Mouse (Mus musculus) stomach, embryonic 15.5 days (tissue): Measurements from ENCODE around the gene Pmm1. TPM values are rescaled to one million over a fixed set of nuclear protein-coding genes. Genes with fewer than 3 reads are reported as not detected.

Source experiments
- ATAC-seq: fragments of 200-750 bp; cut with Nextera tagmentation; 2 replicates; pipeline ENCODE4 v1.8.0; 2017; ENCODE audit warnings: low read depth, moderate number of reproducible peaks, moderate TSS enrichment; ENCODE audit not compliant: insufficient read depth, low FRiP score
- H3K27ac ChIP-seq: fragments of 300-500 bp; sonication (generic); 2 replicates; pipeline ENCODE4 v1.5.1; 2015; ENCODE audit warnings: mild to moderate bottlenecking, inconsistent platforms
- H3K27me3 ChIP-seq: fragments of 300-500 bp; sonication (generic); replicated peaks from 2 replicates; pipeline ENCODE4 v1.6.1; 2015; ENCODE audit warnings: inconsistent platforms
- H3K36me3 ChIP-seq: fragments of 300-500 bp; sonication (generic); 2 replicates; pipeline ENCODE4 v1.6.1; 2015; ENCODE audit warnings: inconsistent platforms
- H3K4me1 ChIP-seq: fragments of 300-500 bp; sonication (generic); 2 replicates; pipeline ENCODE4 v1.6.1; 2015; ENCODE audit warnings: inconsistent platforms
- H3K4me2 ChIP-seq: fragments of 300-500 bp; sonication (generic); 2 replicates; pipeline ENCODE4 v1.6.1; 2015; ENCODE audit warnings: mild to moderate bottlenecking, inconsistent platforms
- H3K4me3 ChIP-seq: fragments of 300-500 bp; sonication (generic); replicated peaks from 2 replicates; pipeline ENCODE4 v1.5.1; 2015; ENCODE audit warnings: inconsistent platforms
- H3K9ac ChIP-seq: fragments of 300-500 bp; sonication (generic); 2 replicates; pipeline ENCODE4 v1.6.1; 2015; ENCODE audit warnings: inconsistent platforms
- H3K9me3 ChIP-seq: fragments of 300-500 bp; sonication (generic); 2 replicates; pipeline ENCODE4 v1.6.1; 2016; ENCODE audit warnings: inconsistent platforms
- WGBS: fragments of 180-500 bp; shearing (Covaris S2); methylation state at CpG from one replicate; pipeline ENCODE4 v1.1.7; 2015; 5-methylcytosine and 5-hydroxymethylcytosine counted together
- polyA plus RNA-seq: library from polyadenylated mRNA; unstranded; fragments of >200 nt; fragmentation: Nextera tagmentation; extraction: Ambion mirVana; gene quantifications from 2 replicates; pipeline ENCODE4 v1.2.1, GENCODE M21; 2015

Gene Pmm1
- polyA plus RNA-seq, 1 experiment from 2014 or later = 28.9 TPM

GRCm38 (mm10) chr15:81938246-81938645 is 22.5 kb downstream of the Pmm1 start:
- no peaks in the 10 kb centered on the region for H3K9me3 ChIP-seq
- no peaks in the 10 kb centered on the region for H3K36me3 ChIP-seq
- no peak for ATAC-seq
- no peak overlapping the region for H3K4me3 ChIP-seq
- H3K4me2 ChIP-seq = peak overlapping the region; percentile 71
- peaks cover 20% of the 10 kb centered on the region for H3K4me1 ChIP-seq
- 33% methylated on average over 2 of the region's 2 CpGs for WGBS
- H3K9ac ChIP-seq = no peak overlapping the region
- H3K27me3 ChIP-seq = no peaks in the 10 kb centered on the region
- no peak overlapping the region for H3K27ac ChIP-seq

GRCm38 (mm10) chr15:81937098-81937972 is 23.4 kb downstream of the Pmm1 start:
- WGBS = 13% methylated on average over 19 of the region's 19 CpGs
- peak overlapping the region; percentile 71 for H3K4me2 ChIP-seq
- H3K4me3 ChIP-seq = peak overlapping the region; percentile 50

GRCm38 (mm10) chr15:81936679-81937078 is 24.1 kb downstream of the Pmm1 start, which contains the start of gene Csdc2:
Csdc2 (plus strand) TSS chr15:81936759.
- no peaks in the 10 kb centered on the region for H3K36me3 ChIP-seq
- peak; percentile 57; the same call in 1 of the 2 replicates for ATAC-seq
- WGBS = 3% methylated on average over 12 of the region's 12 CpGs
- no peaks in the 10 kb centered on the region for H3K9me3 ChIP-seq
- H3K4me1 ChIP-seq = peaks cover 28% of the 10 kb centered on the region
- no peaks in the 10 kb centered on the region for H3K27me3 ChIP-seq
- peak within 1 kb of the TSS; percentile 50 for H3K4me3 ChIP-seq
- peak within 1 kb of the TSS; percentile 71 for H3K4me2 ChIP-seq
- peak within 1 kb of the TSS; percentile 74 for H3K27ac ChIP-seq
- H3K9ac ChIP-seq = no peak within 1 kb of the TSS; the same call in 1 of the 2 replicates

More at GRCm38 (mm10) chr15:81937098-81937972, 23.4 kb downstream of the Pmm1 start:
- ATAC-seq = peak; percentile 9; the same call in 1 of the 2 replicates
- Histone ChIP-seq H3K27ac (peak overlapping the region; percentile 74), H3K9ac (no peak overlapping the region; the same call in 1 of the 2 replicates), H3K4me1 (peaks cover 28% of the 10 kb centered on the region), H3K9me3 (no peaks in the 10 kb centered on the region), H3K27me3 (no peaks in the 10 kb centered on the region), H3K36me3 (no peaks in the 10 kb centered on the region)

- no peak; the same call in 1 of the 2 replicates for ATAC-seq
- H3K4me1 ChIP-seq = peaks cover 28% of the 10 kb centered on the region
- no peaks in the 10 kb centered on the region for H3K36me3 ChIP-seq
- peak overlapping the region; percentile 71 for H3K4me2 ChIP-seq
- no peaks in the 10 kb centered on the region for H3K9me3 ChIP-seq
- H3K27ac ChIP-seq = peak overlapping the region; percentile 74
- peak overlapping the region; percentile 50 for H3K4me3 ChIP-seq
- no peak overlapping the region for H3K9ac ChIP-seq
- WGBS = 47% methylated on average over 7 of the region's 7 CpGs
- no peaks in the 10 kb centered on the region for H3K27me3 ChIP-seq
Measured at GRCm38 (mm10) chr15:81935869-81936637, 24.7 kb downstream of the Pmm1 start.

- no peak overlapping the region for H3K4me2 ChIP-seq
- no peaks in the 10 kb centered on the region for H3K9me3 ChIP-seq
- no peaks in the 10 kb centered on the region for H3K27me3 ChIP-seq
- H3K4me3 ChIP-seq = no peak overlapping the region
- ATAC-seq = no peak
- H3K27ac ChIP-seq = no peak overlapping the region
- H3K36me3 ChIP-seq = no peaks in the 10 kb centered on the region
- H3K4me1 ChIP-seq = peaks cover 28% of the 10 kb centered on the region
- WGBS = 82% methylated on average over 1 of the region's 1 CpGs
- H3K9ac ChIP-seq = no peak overlapping the region
Measured at GRCm38 (mm10) chr15:81933986-81934385, 26.7 kb downstream of the Pmm1 start.

- Histone ChIP-seq H3K27me3 (no peaks in the 10 kb centered on the region), H3K9me3 (no peaks in the 10 kb centered on the region), H3K4me3 (no peak overlapping the region), H3K4me2 (peak overlapping the region; percentile 27), H3K27ac (no peak overlapping the region), H3K9ac (no peak overlapping the region), H3K4me1 (peaks cover 25% of the 10 kb centered on the region), H3K36me3 (no peaks in the 10 kb centered on the region)
- 16% methylated on average over 12 of the region's 12 CpGs for WGBS
- ATAC-seq = no peak
Measured at GRCm38 (mm10) chr15:81932951-81933470, 27.7 kb downstream of the Pmm1 start.

GRCm38 (mm10) chr15:81928277-81928676 is 32.5 kb downstream of the Pmm1 start:
- H3K9ac ChIP-seq = no peak overlapping the region
- no peaks in the 10 kb centered on the region for H3K9me3 ChIP-seq
- H3K4me2 ChIP-seq = no peak overlapping the region
- no peaks in the 10 kb centered on the region for H3K27me3 ChIP-seq
- no peak overlapping the region for H3K4me3 ChIP-seq
- 52% methylated on average over 11 of the region's 11 CpGs for WGBS
- H3K4me1 ChIP-seq = peaks cover 26% of the 10 kb centered on the region
- ATAC-seq = no peak
- peak overlapping the region; percentile 49; the same call in 1 of the 2 replicates for H3K27ac ChIP-seq
- no peaks in the 10 kb centered on the region for H3K36me3 ChIP-seq

GRCm38 (mm10) chr15:81927741-81928140 is 33.0 kb downstream of the Pmm1 start:
- Histone ChIP-seq H3K36me3 (no peaks in the 10 kb centered on the region), H3K4me2 (no peak overlapping the region), H3K4me1 (peaks cover 21% of the 10 kb centered on the region), H3K4me3 (no peak overlapping the region), H3K27ac (peak overlapping the region; percentile 71; the same call in 1 of the 2 replicates), H3K9ac (no peak overlapping the region), H3K27me3 (no peaks in the 10 kb centered on the region), H3K9me3 (no peaks in the 10 kb centered on the region)
- ATAC-seq = no peak
- 48% methylated on average over 4 of the region's 4 CpGs for WGBS

- H3K4me3 ChIP-seq = peak overlapping the region; percentile 74; the same call in 1 of the 2 replicates
- 0 out of 2 replicates have a peak, but pooled peaks cover 2% of the 10 kb centered on the region for H3K36me3 ChIP-seq
- 32% methylated on average over 9 of the region's 9 CpGs for WGBS
- H3K4me1 ChIP-seq = peaks cover 17% of the 10 kb centered on the region
- no peaks in the 10 kb centered on the region for H3K27me3 ChIP-seq
- no peaks in the 10 kb centered on the region for H3K9me3 ChIP-seq
- H3K27ac ChIP-seq = 0 out of 2 replicates have a peak overlapping the region, but pooled peaks have one; percentile 16
- peak overlapping the region; percentile 93; the same call in 1 of the 2 replicates for H3K4me2 ChIP-seq
- no peak for ATAC-seq
- no peak overlapping the region for H3K9ac ChIP-seq
Measured at GRCm38 (mm10) chr15:81926446-81926822, 34.3 kb downstream of the Pmm1 start.

- WGBS = under 1% methylated on average over 54 of the region's 54 CpGs
- Histone ChIP-seq H3K36me3 (0 out of 2 replicates have a peak, but pooled peaks cover 2% of the 10 kb centered on the region), H3K4me1 (peaks cover 17% of the 10 kb centered on the region), H3K4me2 (peak within 1 kb of the TSS; percentile 93), H3K27me3 (no peaks in the 10 kb centered on the region), H3K9me3 (no peaks in the 10 kb centered on the region), H3K4me3 (peak within 1 kb of the TSS; percentile 74), H3K27ac (peak within 1 kb of the TSS; percentile 16; the same call in 1 of the 2 replicates), H3K9ac (peak within 1 kb of the TSS; percentile 56)
- peak; percentile 95 for ATAC-seq
Measured at GRCm38 (mm10) chr15:81925760-81926445, 34.8 kb downstream of the Pmm1 start, which contains the start of gene Polr3h. Polr3h (minus strand) TSS chr15:81926240.

GRCm38 (mm10) chr15:81924933-81925332 is 35.8 kb downstream of the Pmm1 start:
- H3K4me1 ChIP-seq = peaks cover 17% of the 10 kb centered on the region
- H3K27me3 ChIP-seq = no peaks in the 10 kb centered on the region
- 82% methylated on average over 11 of the region's 11 CpGs for WGBS
- ATAC-seq = no peak
- H3K36me3 ChIP-seq = 0 out of 2 replicates have a peak, but pooled peaks cover 2% of the 10 kb centered on the region
- no peak overlapping the region for H3K9ac ChIP-seq
- no peak overlapping the region for H3K27ac ChIP-seq
- H3K4me3 ChIP-seq = peak overlapping the region; percentile 74
- H3K4me2 ChIP-seq = peak overlapping the region; percentile 93
- H3K9me3 ChIP-seq = no peaks in the 10 kb centered on the region
